Mouse (Mus musculus) C3H10T1/2 (cell line): ENCODE results near the gene Duxbl2. TPM values are rescaled to one million over a fixed set of nuclear protein-coding genes. Genes with fewer than 3 reads are reported as not detected.

Source experiments
- polyA plus RNA-seq, 2 experiments: library from polyadenylated mRNA; unstranded; fragments of >200 nt; fragmentation: generic; extraction: Trizol; gene quantifications; one replicate each; pipeline ENCODE4 v1.2.1; 2012; ENCODE audit warnings: missing spikeins in 2 of 2

Duxbl2 gene
- polyA plus RNA-seq = not detected

GRCm38 (mm10) chr14:26118150-26118549 lies at the start of gene Duxbl2:
Gene Duxbl2 (plus strand): TSS chr14:26118349.

GRCm38 (mm10) chr14:26081216-26081615 lies 36.9 kb upstream of the Duxbl2 start, which contains the start of gene Cphx2:
Gene Cphx2 (plus strand): TSS chr14:26081516.

GRCm38 (mm10) chr14:26081997-26082396 lies 36.2 kb upstream of the Duxbl2 start, which contains the start of gene Cphx3:
Gene Cphx3 (plus strand): TSS chr14:26082297.

Other genes starting within 250 kb of the Duxbl2 start
- gene Plac9a, start 215.2 kb upstream of the Duxbl2 start, polyA plus RNA-seq = under 1 TPM; 0.08 to 0.25 TPM
- 1 to 10 TPM in 1 of 2 experiments, under 1 TPM in 1; 0.69 to 1.0 TPM for gene Tmem254a, start 190.7 kb upstream of the Duxbl2 start, polyA plus RNA-seq
- gene Cphx1, start 180.0 kb upstream of the Duxbl2 start, polyA plus RNA-seq = not detected
- gene Duxbl1, start 139.8 kb upstream of the Duxbl2 start, polyA plus RNA-seq = not detected
- 1 to 10 TPM in 1 of 2 experiments, under 1 TPM in 1; 0.20 to 4.1 TPM for gene Gm9780, start 75.6 kb upstream of the Duxbl2 start, polyA plus RNA-seq
- 1 to 10 TPM; 4.9 to 5.2 TPM for gene Tmem254c, start 51.0 kb upstream of the Duxbl2 start, polyA plus RNA-seq
- gene Cphx2, start 36.8 kb upstream of the Duxbl2 start, polyA plus RNA-seq = not detected
- not detected for gene Cphx3, start 36.1 kb upstream of the Duxbl2 start, polyA plus RNA-seq
- gene Plac9b, start 64.1 kb downstream of the Duxbl2 start, polyA plus RNA-seq = 1 to 10 TPM; 1.2 to 5.0 TPM
- 10 to 100 TPM in 1 of 2 experiments, 1 to 10 TPM in 1; 9.1 to 12.7 TPM for gene Tmem254b, start 88.7 kb downstream of the Duxbl2 start, polyA plus RNA-seq
- not detected for gene Duxbl3, start 139.6 kb downstream of the Duxbl2 start, polyA plus RNA-seq